Mouse (Mus musculus) lung, postnatal 4 days (tissue): ENCODE results near the gene Ltbp2.

Experiments used
- DNase-seq, 2 experiments: peaks; one replicate each; pipeline ENCODE4 v3.0.0; 2021

Ltbp2 gene

GRCm38 (mm10) chr12:84800419-84800818 lies 75.9 kb downstream of the Ltbp2 start:
- peak; percentile 51 to 73 for DNase-seq

GRCm38 (mm10) chr12:84799086-84799485 lies 77.2 kb downstream of the Ltbp2 start:
- DNase-seq, result no peak

GRCm38 (mm10) chr12:84794647-84795046 lies 81.7 kb downstream of the Ltbp2 start:
- DNase-seq, result no peak

- no peak for DNase-seq
These were observed 83.7 kb downstream of the Ltbp2 start for GRCm38 (mm10) chr12:84792629-84793028.

GRCm38 (mm10) chr12:84790853-84791252 lies 85.5 kb downstream of the Ltbp2 start:
- DNase-seq, result no peak

- no peak for DNase-seq
These were observed 90.2 kb downstream of the Ltbp2 start for GRCm38 (mm10) chr12:84786091-84786490.

- DNase-seq, result peak; percentile 91
These were observed 91.5 kb downstream of the Ltbp2 start for GRCm38 (mm10) chr12:84784604-84785381.

GRCm38 (mm10) chr12:84776229-84776628 lies 100.1 kb downstream of the Ltbp2 start:
- no peak for DNase-seq

- DNase-seq, result no peak
These were observed 102.0 kb downstream of the Ltbp2 start for GRCm38 (mm10) chr12:84774376-84774775.

GRCm38 (mm10) chr12:84773476-84773875 lies 102.9 kb downstream of the Ltbp2 start:
- DNase-seq, result no peak

- peak; percentile 97 to 100 for DNase-seq
These were observed 103.4 kb downstream of the Ltbp2 start, which contains the start of the genes Npc2 and Isca2 for GRCm38 (mm10) chr12:84772726-84773441. Gene Npc2, minus strand, starts transcription at chr12:84773152. Gene Isca2, plus strand, starts transcription at chr12:84773251.

- DNase-seq, result no peak
These were observed 104.3 kb downstream of the Ltbp2 start for GRCm38 (mm10) chr12:84771981-84772520.

GRCm38 (mm10) chr12:84769624-84770023 lies 106.7 kb downstream of the Ltbp2 start:
- DNase-seq, result peak in 1 of 2 experiments; percentile 56

- no peak for DNase-seq
These were observed 108.8 kb downstream of the Ltbp2 start for GRCm38 (mm10) chr12:84767510-84767909.

- no peak for DNase-seq
These were observed 110.1 kb downstream of the Ltbp2 start for GRCm38 (mm10) chr12:84766113-84766735.

GRCm38 (mm10) chr12:84765506-84765905 lies 110.8 kb downstream of the Ltbp2 start:
- no peak for DNase-seq

GRCm38 (mm10) chr12:84764756-84765155 lies 111.6 kb downstream of the Ltbp2 start:
- no peak for DNase-seq

GRCm38 (mm10) chr12:84763577-84764218 lies 112.6 kb downstream of the Ltbp2 start:
- DNase-seq, result peak; percentile 52 to 76

- no peak for DNase-seq
These were observed 113.8 kb downstream of the Ltbp2 start for GRCm38 (mm10) chr12:84762532-84762931.

- no peak for DNase-seq
These were observed 117.3 kb downstream of the Ltbp2 start for GRCm38 (mm10) chr12:84759063-84759462.

- DNase-seq, result no peak
These were observed 120.3 kb downstream of the Ltbp2 start for GRCm38 (mm10) chr12:84756016-84756415.

GRCm38 (mm10) chr12:84755008-84755695 lies 121.2 kb downstream of the Ltbp2 start:
- peak in 1 of 2 experiments; percentile 74 for DNase-seq
